Mouse (Mus musculus) adrenal gland, postnatal 25 days (tissue): Measurements from ENCODE around the gene Fgfr2. TPM values are rescaled to one million over a fixed set of nuclear protein-coding genes. Genes with fewer than 3 reads are reported as not detected.

Experiments
- DNase-seq: peaks from one replicate; pipeline ENCODE4 v3.0.0; 2021; ENCODE audit warnings: mixed read lengths
- long read RNA-seq: library from polyadenylated mRNA; stranded (forward); transcript quantifications from one replicate; pipeline ENCODE4 v2.0.0, GENCODE M21; 2021
- total RNA-seq: library from RNA; stranded (reverse); gene quantifications from 2 replicates; pipeline ENCODE4 v1.2.3, GENCODE M21; 2021

The Fgfr2 gene
- total RNA-seq = 181 and 186 TPM in 2 replicates
- long read RNA-seq, full-length matches to known transcripts = 17 of 136 reads
- long read RNA-seq, partial matches to known transcripts = 36 of 136 reads
- long read RNA-seq, other reads (novel, unspliced or antisense) = 83 of 136 reads

- peak; percentile 77 for DNase-seq
These were observed at the start of gene Fgfr2 for GRCm38 (mm10) chr7:133123244-133123998. Fgfr2 (minus strand) TSS chr7:133123350.

GRCm38 (mm10) chr7:133171403-133172032 lies 48.4 kb upstream of the Fgfr2 start:
- DNase-seq = no peak

GRCm38 (mm10) chr7:133168928-133169327 lies 45.8 kb upstream of the Fgfr2 start:
- DNase-seq = no peak

GRCm38 (mm10) chr7:133167903-133168302 lies 44.8 kb upstream of the Fgfr2 start:
- no peak for DNase-seq

- DNase-seq = no peak
These were observed 41.6 kb upstream of the Fgfr2 start for GRCm38 (mm10) chr7:133164770-133165169.

GRCm38 (mm10) chr7:133163011-133163410 lies 39.9 kb upstream of the Fgfr2 start:
- no peak for DNase-seq

GRCm38 (mm10) chr7:133162131-133162530 lies 39.0 kb upstream of the Fgfr2 start:
- DNase-seq = no peak

GRCm38 (mm10) chr7:133161362-133162080 lies 38.4 kb upstream of the Fgfr2 start:
- no peak for DNase-seq

- no peak for DNase-seq
These were observed 36.4 kb upstream of the Fgfr2 start for GRCm38 (mm10) chr7:133159519-133159918.

GRCm38 (mm10) chr7:133155621-133156020 lies 32.5 kb upstream of the Fgfr2 start:
- DNase-seq = no peak

- no peak for DNase-seq
These were observed 31.7 kb upstream of the Fgfr2 start for GRCm38 (mm10) chr7:133154846-133155245.

GRCm38 (mm10) chr7:133139689-133140336 lies 16.7 kb upstream of the Fgfr2 start:
- DNase-seq = no peak

- DNase-seq = peak; percentile 10
These were observed 10.4 kb upstream of the Fgfr2 start for GRCm38 (mm10) chr7:133133552-133133951.

GRCm38 (mm10) chr7:133132702-133133101 lies 9.6 kb upstream of the Fgfr2 start:
- DNase-seq = peak; percentile 16

GRCm38 (mm10) chr7:133124701-133125485 lies 1.7 kb upstream of the Fgfr2 start:
- peak; percentile 18 for DNase-seq

GRCm38 (mm10) chr7:133123999-133124700 lies 1.0 kb upstream of the Fgfr2 start, which contains the start of gene Ctbp2:
Ctbp2 (minus strand) TSS chr7:133124354.
- peak; percentile 87 for DNase-seq

- peak; percentile 69 for DNase-seq
These were observed 539 bp downstream of the Fgfr2 start for GRCm38 (mm10) chr7:133122379-133123243.

GRCm38 (mm10) chr7:133121661-133122378 lies 1.3 kb downstream of the Fgfr2 start:
- peak; percentile 59 for DNase-seq

- DNase-seq = no peak
These were observed 2.0 kb downstream of the Fgfr2 start for GRCm38 (mm10) chr7:133121080-133121607.
